Mouse (Mus musculus): Measurements from ENCODE around the gene Usp9x. TPM values are rescaled to one million over a fixed set of nuclear protein-coding genes. Genes with fewer than 3 reads are reported as not detected.

The Usp9x gene
- 100 to 1,000 TPM; 130 to 150 TPM for total RNA-seq (2021)
- long read RNA-seq, experiment 1, partial matches to known transcripts = 21 of 27 reads
- long read RNA-seq, experiment 1, other reads (novel, unspliced or antisense) = 6 of 27 reads
- long read RNA-seq, experiment 2, partial matches to known transcripts = 24 of 30 reads
- long read RNA-seq, experiment 2, other reads (novel, unspliced or antisense) = 6 of 30 reads

GRCm38 (mm10) chrX:13071241-13071775, at the start of gene Usp9x:
Gene Usp9x (plus strand): TSS chrX:13071498.
- Histone ChIP-seq H3K27ac (peak within 1 kb of the TSS; percentile 98), H3K4me3 (peak within 1 kb of the TSS; percentile 90)
- intact Hi-C loops (cut with DNase I) = loop anchor here (1.0 to 5.0 kb wide), 3 partner anchors 29 to 394 kb away; no protein-coding TSS in a partner anchor
- TF ChIP-seq CTCF (IDR thresholded peaks at IDR 0.05) = peak; percentile 66
- peak; percentile 92 for DNase-seq

- Histone ChIP-seq H3K4me3 (no peak overlapping the region), H3K27ac (no peak overlapping the region)
- intact Hi-C loops (cut with DNase I) = no loop called here
- DNase-seq = no peak
- no peak for TF ChIP-seq CTCF (IDR thresholded peaks at IDR 0.05)
Measured at GRCm38 (mm10) chrX:13022547-13023310, 48.6 kb upstream of the Usp9x start.

DNA sequence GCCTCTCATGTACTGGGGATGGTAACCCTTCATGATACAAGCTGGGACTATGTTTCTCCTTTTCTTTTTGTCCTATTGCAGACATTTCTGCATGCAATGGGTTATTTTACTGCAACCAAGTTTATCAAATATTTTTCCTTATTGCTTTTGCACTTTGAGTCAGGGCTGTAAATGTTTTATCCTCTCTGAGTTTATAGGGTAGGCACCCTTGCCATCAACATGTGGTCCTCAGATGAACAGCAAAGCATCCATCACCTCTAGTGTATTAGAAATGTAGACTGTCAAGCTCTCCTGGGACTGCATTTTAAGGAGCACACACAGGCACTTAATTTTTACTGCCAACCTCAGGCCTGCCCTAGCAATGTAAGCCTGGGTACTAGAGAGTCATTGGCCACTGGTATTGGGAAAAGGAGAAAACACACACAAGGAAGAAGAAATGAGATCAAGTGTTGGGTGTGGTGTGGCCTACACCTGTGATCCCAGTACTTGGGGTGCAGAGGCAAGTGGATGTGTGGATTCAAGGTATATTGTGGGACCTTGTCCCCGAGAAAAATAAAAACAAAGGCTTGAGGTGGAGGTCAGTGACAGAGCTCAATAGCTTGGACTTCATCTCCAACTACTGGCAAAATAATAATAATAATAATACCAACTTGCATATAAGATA, 46.6 kb upstream of the Usp9x start:
- TF ChIP-seq CTCF (IDR thresholded peaks at IDR 0.05) = no peak
- DNase-seq = no peak
- intact Hi-C loops (cut with DNase I) = no loop called here
- Histone ChIP-seq H3K4me3 (no peak overlapping the region), H3K27ac (no peak overlapping the region)

GRCm38 (mm10) chrX:13025286-13025685, 46.0 kb upstream of the Usp9x start:
- DNase-seq = no peak
- intact Hi-C loops (cut with DNase I) = no loop called here
- TF ChIP-seq CTCF (IDR thresholded peaks at IDR 0.05) = no peak

GRCm38 (mm10) chrX:13028156-13028555, 43.1 kb upstream of the Usp9x start:
- no peak for TF ChIP-seq CTCF (IDR thresholded peaks at IDR 0.05)
- DNase-seq = no peak
- Histone ChIP-seq H3K4me3 (no peak overlapping the region), H3K27ac (no peak overlapping the region)
- intact Hi-C loops (cut with DNase I) = no loop called here

More at GRCm38 (mm10) chrX:13025286-13025685, 46.0 kb upstream of the Usp9x start:
- Histone ChIP-seq H3K27ac (no peak overlapping the region), H3K4me3 (no peak overlapping the region)

- no peak for TF ChIP-seq CTCF (IDR thresholded peaks at IDR 0.05)
- no peak for DNase-seq
- Histone ChIP-seq H3K4me3 (no peak overlapping the region), H3K27ac (no peak overlapping the region)
- intact Hi-C loops (cut with DNase I) = no loop called here
Measured at GRCm38 (mm10) chrX:13029996-13030395, 41.3 kb upstream of the Usp9x start.

GRCm38 (mm10) chrX:13037085-13037484, 34.2 kb upstream of the Usp9x start:
- intact Hi-C loops (cut with DNase I) = loop anchor here (5.0 kb wide), 1 partner anchor 40 kb away; no protein-coding TSS in a partner anchor
- H3K4me3 ChIP-seq = no peak overlapping the region
- no peak for TF ChIP-seq CTCF (IDR thresholded peaks at IDR 0.05)
- no peak for DNase-seq
- H3K27ac ChIP-seq = no peak overlapping the region

GRCm38 (mm10) chrX:13039211-13039610, 32.1 kb upstream of the Usp9x start:
- peak; percentile 53 for DNase-seq
- Histone ChIP-seq H3K27ac (peak overlapping the region; percentile 64), H3K4me3 (no peak overlapping the region)
- intact Hi-C loops (cut with DNase I) = loop anchor here (5.0 kb wide), 1 partner anchor 42 kb away; no protein-coding TSS in a partner anchor
- TF ChIP-seq CTCF (IDR thresholded peaks at IDR 0.05) = no peak

DNA sequence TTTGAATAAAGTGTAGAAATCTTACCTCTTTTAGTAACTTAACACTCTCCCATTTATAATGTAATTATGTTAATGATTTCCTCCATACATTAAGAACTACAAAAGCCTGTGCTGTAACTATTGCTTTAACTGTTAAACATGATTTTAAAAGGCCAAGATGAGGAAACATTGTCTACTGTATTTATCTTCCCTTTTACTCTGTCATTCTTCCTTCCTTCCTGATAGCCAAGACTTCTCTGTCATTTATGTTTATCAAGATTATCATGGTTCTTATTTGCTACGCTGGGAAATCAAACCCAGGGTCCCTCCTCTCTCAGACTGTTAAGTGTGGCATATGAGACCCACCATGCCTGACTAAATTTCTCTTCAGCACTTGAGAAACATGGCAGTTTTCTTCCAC, 30.9 kb upstream of the Usp9x start:
- Histone ChIP-seq H3K4me3 (no peak overlapping the region), H3K27ac (peak overlapping the region; percentile 93; the same call in 1 of the 2 replicates)
- no peak for DNase-seq
- no peak for TF ChIP-seq CTCF (IDR thresholded peaks at IDR 0.05)
- intact Hi-C loops (cut with DNase I) = loop anchor here (10.0 kb wide), 1 partner anchor 86 kb away; no protein-coding TSS in a partner anchor

DNA sequence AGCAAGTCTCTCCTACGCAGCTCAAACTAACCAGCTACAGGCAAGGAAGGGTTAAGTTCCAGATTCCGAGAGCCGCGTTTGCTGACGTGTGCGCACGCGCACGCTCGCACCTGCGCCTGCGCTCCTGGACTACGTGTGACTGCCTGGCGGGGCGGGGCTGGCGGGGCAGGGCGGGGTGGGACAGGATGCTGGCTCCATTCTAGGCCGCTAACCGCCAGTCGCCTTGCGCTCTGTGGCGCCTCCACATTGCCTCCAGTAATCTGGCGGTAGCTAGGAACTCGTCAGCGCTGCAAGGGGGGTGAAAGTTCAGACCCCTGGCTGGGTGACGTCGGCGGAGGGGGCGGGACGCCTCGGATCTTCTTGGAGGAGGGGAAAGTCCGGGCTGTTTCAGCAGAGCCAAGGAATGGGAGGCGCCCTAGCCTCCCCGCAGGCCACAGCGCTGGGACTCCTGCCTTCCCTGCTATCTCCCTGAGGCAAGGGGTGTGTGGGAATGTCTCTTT, 29.6 kb upstream of the Usp9x start:
- Histone ChIP-seq H3K27ac (peak overlapping the region; percentile 93), H3K4me3 (peak overlapping the region; percentile 77)
- peak; percentile 96 for DNase-seq
- TF ChIP-seq CTCF (IDR thresholded peaks at IDR 0.05) = peak; percentile 14; the same call in 1 of the 2 replicates
- intact Hi-C loops (cut with DNase I) = loop anchor here (1.0 to 10.0 kb wide), 2 partner anchors 30 to 87 kb away; partner anchors contain the start of gene Usp9x

- H3K4me3 ChIP-seq = no peak overlapping the region
- intact Hi-C loops (cut with DNase I) = loop anchor here (10.0 kb wide), 1 partner anchor 89 kb away; no protein-coding TSS in a partner anchor
- no peak for TF ChIP-seq CTCF (IDR thresholded peaks at IDR 0.05)
- H3K27ac ChIP-seq = 0 out of 2 replicates have a peak overlapping the region, but pooled peaks have one; percentile 93
- DNase-seq = no peak
Measured at GRCm38 (mm10) chrX:13043780-13044179, 27.5 kb upstream of the Usp9x start.

GRCm38 (mm10) chrX:13044666-13045065, 26.6 kb upstream of the Usp9x start:
- intact Hi-C loops (cut with DNase I) = loop anchor here (10.0 kb wide), 1 partner anchor 90 kb away; no protein-coding TSS in a partner anchor

More at GRCm38 (mm10) chrX:13044666-13045065, 26.6 kb upstream of the Usp9x start:
- DNase-seq = no peak
- H3K27ac ChIP-seq = no peak overlapping the region
- H3K4me3 ChIP-seq = no peak overlapping the region
- no peak for TF ChIP-seq CTCF (IDR thresholded peaks at IDR 0.05)

Measured in gastrocnemius, adult 2 months (tissue).